8 mouse cellular contexts compared by ENCODE assay signal in genomic region chr17:47610849-47611660, GRCm38 (mm10). TPM values are rescaled to one million over a fixed set of nuclear protein-coding genes. Genes with fewer than 3 reads are reported as not detected.
A peak's percentile ranks its signal among the peaks of the same experiment; 100 is the strongest.
DNase-seq lines count a peak whose midpoint lies in the region; ATAC-seq and TF ChIP-seq lines count a peak whose summit lies in the region.

Bysl (minus strand) TSS chr17:47611492.
Med20 (plus strand) TSS chr17:47611582.
Gm20517 (plus strand) TSS chr17:47611589.

- TF ChIP-seq CTCF in G1E (IDR thresholded peaks at IDR 0.05; ENCODE audit: low read depth, low read length), result peak; percentile 17; the same call in 1 of the 2 replicates
- TF ChIP-seq CTCF in forebrain, postnatal 0 days (IDR thresholded peaks at IDR 0.05; ENCODE audit: low read depth), result peak; percentile 89

- peaks cover 64% of the 10 kb centered on the region for H3K4me1 ChIP-seq in G1E (ENCODE audit: insufficient read depth, low read depth, low read length)
- H3K4me1 ChIP-seq in forebrain, postnatal 0 days (ENCODE audit: insufficient read depth), result peaks cover 17% of the 10 kb centered on the region
- H3K4me1 ChIP-seq in lung, embryonic 15.5 days, result peaks cover 25% of the 10 kb centered on the region

- H3K4me3 ChIP-seq in G1E (ENCODE audit: low read depth, low read length), result peak within 1 kb of the TSS; percentile 85
- H3K4me3 ChIP-seq in forebrain, postnatal 0 days (ENCODE audit: low read depth, low read length), result peak within 1 kb of the TSS; percentile 89
- H3K4me3 ChIP-seq in lung, embryonic 15.5 days, result peak within 1 kb of the TSS; percentile 90

- peak; percentile 75 for DNase-seq in G1E (ENCODE audit: low spot score)
- peak; percentile 97 for DNase-seq in cerebellum, adult 18-20 months
- DNase-seq in forebrain, postnatal 0 days, result peak; percentile 99
- DNase-seq in heart, postnatal 4 days, result peak; percentile 97
- peak; percentile 95 to 96 for DNase-seq in layer of hippocampus, adult 8-10 months (ENCODE audit: low spot score in 2 of 2)
- peak; percentile 90 for DNase-seq in ovary, adult 18-20 months (ENCODE audit: low spot score)
- DNase-seq in thymus, postnatal 0 days (ENCODE audit: low spot score), result peak; percentile 97

- under 1% methylated on average over 59 of the region's 59 CpGs for whole genome bisulfite sequencing in forebrain, postnatal 0 days
- WGBS in lung, embryonic 15.5 days, result under 1% methylated on average over 59 of the region's 59 CpGs

- H3K9ac ChIP-seq in forebrain, postnatal 0 days, result peak within 1 kb of the TSS; percentile 73
- H3K9ac ChIP-seq in lung, embryonic 15.5 days, result peak within 1 kb of the TSS; percentile 77

- H3K27me3 ChIP-seq in G1E (ENCODE audit: insufficient read depth, low read length), result no peaks in the 10 kb centered on the region
- H3K27me3 ChIP-seq in forebrain, postnatal 0 days (ENCODE audit: insufficient read depth, low read length), result no peaks in the 10 kb centered on the region
- no peaks in the 10 kb centered on the region for H3K27me3 ChIP-seq in lung, embryonic 15.5 days

- peak within 1 kb of the TSS; percentile 80 for H3K4me2 ChIP-seq in forebrain, postnatal 0 days (ENCODE audit: low read depth)
- peak within 1 kb of the TSS; percentile 88 for H3K4me2 ChIP-seq in lung, embryonic 15.5 days

- peaks cover 75% of the 10 kb centered on the region for H3K36me3 ChIP-seq in G1E (replicated peaks)
- H3K36me3 ChIP-seq in forebrain, postnatal 0 days (ENCODE audit: insufficient read depth), result peaks cover 18% of the 10 kb centered on the region
- H3K36me3 ChIP-seq in lung, embryonic 15.5 days, result peaks cover 23% of the 10 kb centered on the region

- peak within 1 kb of the TSS; percentile 70 for H3K27ac ChIP-seq in forebrain, postnatal 0 days (ENCODE audit: low read depth, low read length)
- peak within 1 kb of the TSS; percentile 80 for H3K27ac ChIP-seq in lung, embryonic 15.5 days

- no peaks in the 10 kb centered on the region for H3K9me3 ChIP-seq in G1E (replicated peaks)
- H3K9me3 ChIP-seq in forebrain, postnatal 0 days (ENCODE audit: low read length), result no peaks in the 10 kb centered on the region
- no peaks in the 10 kb centered on the region for H3K9me3 ChIP-seq in lung, embryonic 15.5 days

- peak; percentile 81 for ATAC-seq in G1E (ENCODE audit: extremely low read depth, insufficient number of reproducible peaks, low FRiP score, poor library complexity, severe bottlenecking)
- ATAC-seq in forebrain, postnatal 0 days, result peak; percentile 99
- peak; percentile 95 for ATAC-seq in lung, embryonic 15.5 days (ENCODE audit: borderline replicate concordance, extremely low read depth, low FRiP score, low TSS enrichment)

RNA-seq across cellular contexts. Expression of gene Bysl, which starts in this region (rescaled TPM):
- total RNA-seq in G1E (2014; fragmentation: Nextera tagmentation), result 8.1 and 11.8 TPM in 2 replicates
- total RNA-seq in G1E (2017), result 11.3 and 11.9 TPM in 2 replicates
- 35.2 and 44.0 TPM in 2 replicates for polyA plus RNA-seq in G1E (2012)
- 21.9 and 23.7 TPM in 2 replicates for total RNA-seq in forebrain, postnatal 0 days (2014; rRNA removed)
- polyA plus RNA-seq in forebrain, postnatal 0 days (2015; fragmentation: Nextera tagmentation; extraction: Ambion mirVana), result 32.0 and 35.4 TPM in 2 replicates
- 10 to 100 TPM; 21.7 to 22.2 TPM for total RNA-seq in heart, postnatal 4 days (2021)
- total RNA-seq in layer of hippocampus, adult 8-10 months (2022), result 10 to 100 TPM; 16.9 to 18.6 (median 17.8) TPM
- 21.9 and 22.9 TPM in 2 replicates for polyA plus RNA-seq in lung, embryonic 15.5 days (2015; fragmentation: Nextera tagmentation; extraction: Ambion mirVana)
- 21.3 and 22.4 TPM in 2 replicates for polyA plus RNA-seq in thymus, postnatal 0 days (2015; fragmentation: Nextera tagmentation; extraction: Ambion mirVana)

RNA-seq across cellular contexts. Expression of gene Med20, which starts in this region (rescaled TPM):
- total RNA-seq in G1E (2014; fragmentation: Nextera tagmentation) (36.4 and 38.8 TPM in 2 replicates), G1E (2017) (59.8 and 60.8 TPM in 2 replicates)
- 6.0 and 9.9 TPM in 2 replicates for polyA plus RNA-seq in G1E (2012)
- 31.5 and 37.0 TPM in 2 replicates for total RNA-seq in forebrain, postnatal 0 days (2014; rRNA removed)
- polyA plus RNA-seq in forebrain, postnatal 0 days (2015; fragmentation: Nextera tagmentation; extraction: Ambion mirVana), result 27.9 and 30.2 TPM in 2 replicates
- total RNA-seq in heart, postnatal 4 days (2021), result 10 to 100 TPM; 20.3 to 20.7 TPM
- 10 to 100 TPM; 31.1 to 40.3 (median 33.1) TPM for total RNA-seq in layer of hippocampus, adult 8-10 months (2022)
- 47.8 and 50.3 TPM in 2 replicates for polyA plus RNA-seq in lung, embryonic 15.5 days (2015; fragmentation: Nextera tagmentation; extraction: Ambion mirVana)
- polyA plus RNA-seq in thymus, postnatal 0 days (2015; fragmentation: Nextera tagmentation; extraction: Ambion mirVana), result 46.9 and 50.1 TPM in 2 replicates

RNA-seq across cellular contexts. Expression of gene Gm20517, which starts in this region (rescaled TPM):
- total RNA-seq in G1E (2014; fragmentation: Nextera tagmentation), result 2.7 and 9.6 TPM in 2 replicates
- total RNA-seq in G1E (2017), result 1.2 and 2.0 TPM in 2 replicates
- 0.05 TPM in 1 of 2 replicates, not detected in the other for polyA plus RNA-seq in G1E (2012)
- total RNA-seq in forebrain, postnatal 0 days (2014; rRNA removed), result 4.7 and 10.6 TPM in 2 replicates
- polyA plus RNA-seq in forebrain, postnatal 0 days (2015; fragmentation: Nextera tagmentation; extraction: Ambion mirVana), result 1.4 and 2.1 TPM in 2 replicates
- 1 to 10 TPM; 3.9 to 4.4 TPM for total RNA-seq in heart, postnatal 4 days (2021)
- total RNA-seq in layer of hippocampus, adult 8-10 months (2022), result 1 to 10 TPM; 4.9 to 8.9 (median 7.0) TPM
- polyA plus RNA-seq in lung, embryonic 15.5 days (2015; fragmentation: Nextera tagmentation; extraction: Ambion mirVana), result 0.35 and 1.7 TPM in 2 replicates
- 1.8 TPM in 2 replicates for polyA plus RNA-seq in thymus, postnatal 0 days (2015; fragmentation: Nextera tagmentation; extraction: Ambion mirVana)

Comparison
In these comparisons a context has a peak if more than half of its experiments do, and no peak if none do; other contexts are left out.
1. Peak in every context shown above with its lines: DNase-seq, ATAC-seq, H3K4me3 ChIP-seq and H3K27ac ChIP-seq.